Comparison of ENCODE assay signal across 14 mouse cellular contexts in the genomic region with DNA sequence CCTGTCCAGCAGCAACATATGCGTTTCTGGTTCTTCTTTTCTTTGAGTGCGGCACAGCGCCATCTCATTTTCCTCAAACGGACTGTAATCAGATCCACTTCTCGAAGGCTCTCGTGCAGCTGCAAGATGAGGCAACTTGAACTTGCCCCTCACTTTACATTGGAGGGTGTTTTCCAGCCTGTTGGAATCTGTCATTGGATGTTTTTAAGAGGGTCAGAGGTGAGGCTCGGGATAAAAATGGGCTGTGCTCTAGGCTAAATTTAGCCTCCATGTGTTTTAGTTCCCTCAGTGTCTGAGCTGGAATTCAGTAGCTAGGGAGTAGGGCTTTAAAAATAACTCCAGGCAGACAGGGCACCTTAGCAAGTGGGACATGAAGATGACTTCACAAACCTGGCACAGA. TPM values are rescaled to one million over a fixed set of nuclear protein-coding genes. Genes with fewer than 3 reads are reported as not detected.
A peak's percentile ranks its signal among the peaks of the same experiment; 100 is the strongest.
DNase-seq lines count a peak whose midpoint lies in the region; ATAC-seq lines count a peak whose summit lies in the region.
"Had no signal": no experiment of that assay in that cellular context is flagged by ENCODE, and none has a peak within 500 bp of the region (broad histone marks: within the 10 kb centered on the region; RNA-seq: fewer than 3 reads in every experiment).

No protein-coding gene starts in this region.

- intact Hi-C loops in heart, postnatal 25 days (cut with DNase I): no loop called here

- peak overlapping the region; percentile 26; the same call in 1 of the 2 replicates for H3K9ac ChIP-seq in heart, embryonic 16.5 days (ENCODE audit: low read length)
- H3K9ac ChIP-seq: embryonic facial prominence, embryonic 12.5 days; forebrain, embryonic 15.5 days had no signal

- H3K4me3 ChIP-seq in heart, embryonic 16.5 days (ENCODE audit: low read length): no peak overlapping the region
- H3K4me3 ChIP-seq: embryonic facial prominence, embryonic 12.5 days; forebrain, embryonic 15.5 days had no signal

- peaks cover 12% of the 10 kb centered on the region for H3K27me3 ChIP-seq in heart, embryonic 16.5 days (ENCODE audit: control insufficient read depth, insufficient read depth, low read length)

- peak; percentile 53 to 71 for DNase-seq in heart, adult 18-20 months
- no peak for DNase-seq in heart, postnatal 25 days (ENCODE audit: low spot score)
- peak; percentile 5 to 21 for DNase-seq in right cerebral cortex, adult 2 months (ENCODE audit: low spot score in 2 of 2)
- DNase-seq in right cerebral cortex, postnatal 25 days: no peak
- no peak for DNase-seq in adrenal gland, postnatal 36 days
- DNase-seq in left cerebral cortex, adult 9 months (ENCODE audit: low spot score in 2 of 2): no peak
- no peak for DNase-seq in thymus, postnatal 10 days (ENCODE audit: low spot score in 2 of 2)
- DNase-seq: adrenal gland, adult 8-10 months; cerebellum, adult 11-12 months; kidney, adult 8-10 months had no signal

- peak; percentile 85 for ATAC-seq in heart, embryonic 16.5 days (replicated peaks; ENCODE audit: extremely low read depth, insufficient read depth, low FRiP score)
- ATAC-seq: forebrain, embryonic 15.5 days had no signal

- no peaks in the 10 kb centered on the region for H3K9me3 ChIP-seq in heart, embryonic 16.5 days (replicated peaks; ENCODE audit: control insufficient read depth, low read length)
- H3K9me3 ChIP-seq: embryonic facial prominence, embryonic 12.5 days; forebrain, embryonic 15.5 days had no signal

- H3K36me3 ChIP-seq in heart, embryonic 16.5 days (ENCODE audit: control insufficient read depth, insufficient read depth): no peaks in the 10 kb centered on the region
- H3K36me3 ChIP-seq: embryonic facial prominence, embryonic 12.5 days; forebrain, embryonic 15.5 days had no signal

- peak overlapping the region; percentile 94 for H3K27ac ChIP-seq in heart, embryonic 16.5 days (ENCODE audit: low read length)
- H3K27ac ChIP-seq: embryonic facial prominence, embryonic 12.5 days; forebrain, embryonic 15.5 days; macrophage had no signal

- H3K4me1 ChIP-seq in heart, embryonic 16.5 days (ENCODE audit: control insufficient read depth, insufficient read depth, low read length): peaks cover 36% of the 10 kb centered on the region
- H3K4me1 ChIP-seq: forebrain, embryonic 15.5 days had no signal

- WGBS in heart, embryonic 16.5 days: 24% methylated on average over 7 of the region's 7 CpGs

- peak overlapping the region; percentile 48 for H3K4me2 ChIP-seq in heart, embryonic 16.5 days (ENCODE audit: low read depth, low read length)
- H3K4me2 ChIP-seq: embryonic facial prominence, embryonic 12.5 days; forebrain, embryonic 15.5 days had no signal

RNA-seq across cellular contexts. Expression of a gene that starts 16.4 kb away (rescaled TPM):
- total RNA-seq in heart, adult 18-20 months (2021): 10 to 100 TPM; 21.0 to 24.9 TPM
- total RNA-seq in heart, postnatal 25 days (2021): 10 to 100 TPM; 16.9 to 18.1 TPM
- polyA plus RNA-seq in heart, embryonic 16.5 days (2015; fragmentation: Nextera tagmentation; extraction: Ambion mirVana): 0.79 and 1.1 TPM in 2 replicates
- total RNA-seq in adrenal gland, postnatal 36 days (2021): not detected
- total RNA-seq: adrenal gland, adult 8-10 months had no signal
- polyA plus RNA-seq: macrophage had no signal

Comparison
In these comparisons a context has a peak if more than half of its experiments do, and no peak if none do; other contexts are left out.
1. DNase-seq: peak in heart, adult 18-20 months (2 of 2) and right cerebral cortex, adult 2 months (2 of 2); none in heart, postnatal 25 days (single experiment), right cerebral cortex, postnatal 25 days (single experiment), adrenal gland, postnatal 36 days (0 of 2), left cerebral cortex, adult 9 months (0 of 2) and thymus, postnatal 10 days (0 of 2).
2. RNA of a gene that starts 16.4 kb away (total RNA-seq): 21.0 to 24.9 TPM in heart, adult 18-20 months and 16.9 to 18.1 TPM in heart, postnatal 25 days; not detected in adrenal gland, postnatal 36 days; every median in the first group is over 10 times any median in the second.